Mouse (Mus musculus) telencephalon, adult 2 months (tissue): ENCODE data around the gene Gm20518.

Experiments used
- DNase-seq: peaks from one replicate; pipeline ENCODE4 v3.0.0-alpha.2; 2011; ENCODE audit warnings: low read depth, low spot score

Gene Gm20518

DNA sequence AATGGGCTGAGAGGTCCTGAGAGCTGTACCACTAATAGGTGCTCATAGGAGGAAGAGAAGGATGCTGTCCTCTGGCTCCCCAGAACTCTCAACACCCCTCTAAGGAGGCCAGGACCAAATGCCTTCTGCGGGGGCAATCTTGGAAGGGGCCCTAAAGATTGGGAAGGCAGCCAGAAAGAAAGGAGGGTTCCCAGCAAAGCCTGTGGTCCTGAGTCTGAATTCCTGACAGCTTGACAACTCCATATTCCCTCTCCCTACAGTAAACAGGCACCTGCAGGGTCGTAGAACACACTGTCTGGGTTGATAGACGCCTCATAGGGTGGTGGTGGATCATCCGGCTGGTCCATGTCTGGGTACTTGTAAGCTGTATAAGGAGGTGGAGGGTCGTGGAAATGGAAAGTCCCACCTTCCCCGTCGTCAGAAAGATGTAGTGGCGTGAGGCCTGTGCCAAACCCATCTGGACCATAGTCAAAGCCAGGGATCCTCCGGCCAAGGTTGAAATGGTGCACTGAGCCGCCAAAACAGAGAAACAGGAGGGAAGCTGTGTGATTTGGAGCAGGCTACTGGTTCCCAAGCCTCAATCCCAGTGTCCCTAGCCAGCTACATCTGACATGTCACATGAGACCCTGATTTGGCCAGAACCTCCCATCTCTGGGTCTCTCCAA lies 47.6 kb downstream of the Gm20518 start:
- no peak for DNase-seq

DNA sequence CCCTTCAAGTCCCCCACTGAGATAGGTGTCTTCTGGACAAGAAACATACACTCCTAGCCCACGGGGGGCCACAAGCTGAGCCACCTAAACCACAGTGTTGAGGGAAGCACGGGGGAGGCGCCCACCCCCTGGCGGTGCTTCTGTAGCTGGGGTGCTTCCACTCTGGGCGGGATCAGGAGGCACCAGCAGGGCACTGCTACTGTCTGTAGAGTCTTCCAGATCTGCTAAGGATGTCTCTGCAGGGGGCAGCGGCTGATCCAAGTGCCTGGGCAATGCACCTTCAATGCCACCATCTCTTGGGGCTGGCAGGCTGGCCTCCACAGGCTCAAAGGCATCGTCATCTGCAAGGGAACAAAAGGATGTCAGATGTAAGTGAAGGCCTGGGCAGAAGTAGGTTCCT lies 49.0 kb downstream of the Gm20518 start:
- DNase-seq, result no peak

DNA sequence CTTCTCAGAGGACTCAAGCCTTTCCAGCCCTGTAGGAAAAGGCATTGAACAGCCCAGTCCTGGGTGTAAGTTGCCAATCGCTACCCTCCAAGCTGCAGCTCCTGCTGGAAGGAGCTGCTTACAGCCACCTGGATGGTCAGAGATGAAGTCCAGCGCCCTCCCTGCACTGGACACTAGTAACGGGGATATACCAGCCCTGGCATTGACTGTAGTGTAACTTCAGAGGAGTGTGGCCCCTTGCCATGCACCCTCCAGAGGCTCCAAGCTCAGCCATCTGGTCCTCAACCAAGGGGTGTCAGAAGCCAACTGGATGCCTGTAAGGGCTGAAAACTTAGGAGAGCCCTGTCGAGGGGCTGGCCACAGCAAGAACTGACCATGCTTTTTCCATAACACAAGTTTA lies 51.5 kb downstream of the Gm20518 start:
- DNase-seq, result no peak

DNA sequence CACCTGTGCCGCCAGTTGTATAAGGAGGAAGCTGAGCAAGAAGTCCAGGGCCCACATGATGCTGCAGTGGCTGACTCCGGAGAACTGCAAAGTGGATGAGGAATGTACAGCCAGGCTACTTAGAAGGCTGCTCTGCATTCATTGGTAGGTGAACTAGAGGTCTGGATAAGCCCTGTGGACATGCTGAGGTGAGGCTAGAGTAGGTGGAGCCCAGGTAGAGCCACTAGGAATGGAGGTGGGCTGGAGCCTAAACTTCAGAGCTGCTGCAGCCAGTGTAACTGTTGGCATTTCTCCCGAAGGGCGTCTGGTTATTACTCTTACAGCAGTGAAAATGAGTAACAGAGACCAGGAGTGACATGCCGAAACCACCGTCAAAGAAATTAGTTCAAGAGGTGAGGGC lies 53.4 kb downstream of the Gm20518 start, which contains the start of gene Car15:
Car15 (minus strand) TSS at position 314 of the 400 bp plus-strand sequence.
- DNase-seq, result no peak

DNA sequence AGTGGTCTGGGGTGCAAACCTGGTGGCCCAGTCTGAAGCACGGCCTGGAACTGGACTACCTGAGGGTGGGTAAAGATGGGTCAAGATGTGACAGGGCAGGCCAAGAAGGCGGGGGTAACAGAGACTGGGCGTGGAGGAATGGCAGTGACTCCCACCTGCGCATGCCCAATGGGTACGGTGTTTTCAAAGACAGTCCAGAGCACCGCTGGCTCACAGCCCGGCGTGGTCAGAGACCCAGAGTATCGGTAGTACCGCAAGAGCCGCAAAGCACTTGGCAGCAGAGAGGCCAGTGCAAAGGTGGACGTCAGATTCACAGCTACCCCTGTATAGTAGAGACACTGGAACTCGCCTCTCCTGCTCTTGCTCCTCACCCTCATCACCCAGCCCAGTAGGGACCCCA lies 56.0 kb downstream of the Gm20518 start:
- no peak for DNase-seq

DNA sequence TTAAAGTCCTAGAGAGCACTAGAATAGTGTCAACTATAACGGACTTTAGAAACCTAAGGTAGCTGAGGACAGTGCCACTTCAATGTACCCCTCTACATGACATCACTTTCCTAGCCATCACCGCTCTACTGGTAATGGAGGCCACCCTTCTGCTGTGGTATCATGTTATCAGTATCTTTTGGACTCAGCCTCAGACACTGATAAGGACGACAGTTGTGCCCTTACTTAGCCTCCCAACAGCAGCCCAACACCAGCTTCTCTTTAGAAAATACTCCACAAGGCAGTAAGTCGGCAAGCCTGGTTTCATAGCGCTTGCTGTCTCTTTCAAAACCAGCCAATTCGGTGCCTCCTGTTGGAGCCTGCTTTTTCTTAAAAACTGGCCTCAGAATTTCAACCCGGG lies 56.9 kb downstream of the Gm20518 start:
- DNase-seq, result no peak

DNA sequence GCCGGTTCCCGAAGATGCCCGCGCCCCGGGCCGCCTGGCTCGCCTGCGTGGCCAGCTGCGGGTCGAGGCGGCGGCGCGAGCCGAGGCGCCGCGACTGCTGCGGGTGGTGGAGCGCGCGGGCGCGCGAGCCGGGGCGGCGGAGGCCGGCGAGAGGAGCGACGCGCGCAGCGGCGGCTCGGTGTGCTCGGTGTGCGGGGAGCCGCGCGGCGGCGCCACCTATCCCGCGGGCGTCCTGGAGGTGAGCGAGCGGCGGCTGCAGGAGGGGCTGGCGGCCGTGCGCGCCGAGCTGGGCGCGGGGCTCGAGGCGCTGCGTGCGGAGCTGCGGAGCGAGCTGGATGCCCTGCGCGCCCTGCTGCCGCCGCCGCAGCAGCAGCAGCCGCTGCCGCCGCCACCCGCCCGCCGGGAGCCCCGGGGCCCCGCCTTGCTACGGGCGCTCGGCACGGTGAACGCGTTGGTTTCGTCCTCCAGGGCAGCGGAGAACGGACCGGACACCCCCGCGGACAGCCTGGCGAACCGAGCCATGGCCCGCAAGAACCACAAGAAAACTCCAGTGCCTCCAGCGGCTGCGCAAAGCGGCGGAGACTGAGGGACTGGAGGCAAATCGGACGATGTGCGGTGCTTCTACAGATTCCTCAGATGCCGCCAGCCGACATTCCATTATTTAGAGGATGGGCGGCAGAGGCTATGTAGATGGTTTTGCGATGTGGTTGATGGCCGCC lies 57.6 kb downstream of the Gm20518 start:
- no peak for DNase-seq

DNA sequence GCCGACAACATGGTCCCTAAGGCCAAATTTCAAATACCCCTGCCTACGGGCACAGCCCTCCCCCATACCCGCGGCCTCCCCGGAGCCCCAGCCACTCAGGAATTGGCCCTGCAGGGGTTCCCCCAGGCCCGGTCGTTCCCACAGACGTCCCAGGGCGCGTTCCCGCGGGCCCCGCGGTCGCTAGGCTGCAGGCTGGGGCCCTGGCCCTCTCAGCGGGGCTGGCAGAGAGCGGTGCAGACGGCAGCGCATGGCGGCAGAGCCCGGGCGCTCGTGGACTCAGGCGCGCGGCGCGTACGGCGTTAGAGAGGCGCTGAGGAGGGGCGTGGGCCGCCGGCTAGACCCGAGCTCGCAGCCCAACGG lies 58.2 kb downstream of the Gm20518 start:
- DNase-seq, result no peak

DNA sequence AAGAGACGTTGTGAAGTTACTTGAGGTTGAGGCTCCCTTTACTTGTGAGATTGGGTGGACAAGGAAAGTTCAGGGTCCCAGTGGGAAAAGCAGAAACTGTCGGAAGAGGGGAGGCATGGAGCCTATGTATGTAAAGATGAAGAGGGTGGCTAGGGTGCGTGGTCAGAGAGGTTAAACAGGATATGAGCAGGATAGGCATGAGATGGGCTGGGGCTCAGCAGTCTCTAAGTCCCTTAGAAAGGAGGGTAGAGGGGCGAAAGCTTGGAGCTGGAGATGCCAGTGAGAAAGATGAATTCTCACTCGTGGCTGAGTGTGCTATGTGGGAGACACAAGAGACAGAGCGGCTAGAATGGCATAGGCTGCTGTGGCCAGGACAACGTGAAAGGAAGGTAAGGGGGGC lies 58.6 kb downstream of the Gm20518 start, which contains the start of gene B830017H08Rik:
B830017H08Rik (plus strand) TSS at position 301 of the 400 bp plus-strand sequence.
- DNase-seq, result no peak

DNA sequence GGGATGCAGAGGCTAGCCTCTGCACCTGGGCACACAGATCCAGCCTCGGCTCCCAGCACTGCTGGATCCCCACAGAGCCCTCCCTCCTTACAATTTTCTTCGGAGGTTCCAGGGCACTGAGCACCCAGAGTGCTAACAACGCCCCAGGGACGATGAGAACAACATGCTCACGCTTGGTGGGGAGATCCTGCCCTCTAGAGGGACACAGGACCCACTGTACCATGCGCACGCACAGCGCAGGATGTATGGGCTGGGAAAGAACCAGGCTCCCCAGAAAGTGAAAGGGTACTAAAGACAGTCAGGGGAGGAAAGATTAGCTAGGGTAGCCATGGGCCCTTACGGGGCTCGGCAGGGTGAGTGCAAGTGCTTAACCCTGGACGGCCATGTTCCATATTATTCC lies 59.7 kb downstream of the Gm20518 start:
- no peak for DNase-seq

DNA sequence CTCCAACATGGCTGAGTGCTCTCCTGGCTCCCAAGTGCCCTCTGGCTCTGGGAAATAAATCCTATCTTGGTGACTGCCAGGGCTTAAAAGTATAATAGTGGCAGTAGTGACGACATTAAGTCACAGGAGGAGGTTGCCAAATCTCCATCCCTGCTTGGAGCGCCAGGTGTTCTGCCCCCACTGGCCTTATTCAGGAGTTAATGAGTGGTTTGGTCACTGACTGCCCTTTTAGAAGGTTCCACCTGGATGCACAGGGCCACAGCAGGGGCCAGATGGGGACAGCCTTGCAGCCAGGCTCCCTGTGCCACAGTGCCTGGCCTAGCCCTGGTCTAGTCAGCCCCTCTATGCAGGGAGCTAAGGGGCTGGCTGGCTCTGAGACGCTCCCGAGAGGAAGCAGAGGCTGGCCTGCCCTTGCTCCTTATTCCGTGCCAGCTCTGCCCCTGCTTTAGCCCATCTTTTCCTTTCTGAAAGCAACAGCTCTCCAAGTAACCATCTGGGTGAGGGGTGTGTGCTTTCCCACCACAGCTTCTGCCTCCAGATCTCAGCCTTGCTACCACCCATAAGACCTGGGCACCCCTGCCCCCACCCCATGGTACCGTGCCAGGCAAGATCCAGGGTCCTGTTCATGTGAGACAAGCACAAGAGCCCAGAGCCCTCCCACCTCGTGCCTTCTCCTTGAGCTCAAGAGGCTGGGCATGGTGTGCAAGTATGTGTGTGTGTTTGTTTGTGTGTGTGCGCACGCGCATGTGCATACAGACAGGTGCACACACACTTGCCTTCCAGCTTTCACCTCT lies 60.9 kb downstream of the Gm20518 start:
- DNase-seq, result no peak

DNA sequence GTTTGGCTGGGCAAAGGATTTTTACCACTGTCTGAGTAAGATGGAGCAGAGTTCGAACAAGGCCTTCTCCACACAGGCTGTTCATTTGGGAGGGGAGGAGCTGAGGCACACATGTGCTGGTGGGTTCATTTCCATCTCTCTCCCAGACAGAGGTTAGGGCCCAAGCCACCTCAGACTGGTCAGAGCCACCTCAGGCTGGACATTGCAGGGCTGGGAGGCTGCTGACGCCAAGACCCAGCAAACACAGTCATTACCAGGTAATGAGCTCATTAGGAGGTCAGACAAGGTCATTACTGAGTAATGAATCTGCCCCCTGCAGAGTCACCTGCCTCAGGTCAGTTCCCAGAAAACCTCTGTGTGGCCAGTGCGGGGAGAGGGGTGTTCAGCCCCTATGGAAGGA lies 62.6 kb downstream of the Gm20518 start:
- DNase-seq, result no peak

DNA sequence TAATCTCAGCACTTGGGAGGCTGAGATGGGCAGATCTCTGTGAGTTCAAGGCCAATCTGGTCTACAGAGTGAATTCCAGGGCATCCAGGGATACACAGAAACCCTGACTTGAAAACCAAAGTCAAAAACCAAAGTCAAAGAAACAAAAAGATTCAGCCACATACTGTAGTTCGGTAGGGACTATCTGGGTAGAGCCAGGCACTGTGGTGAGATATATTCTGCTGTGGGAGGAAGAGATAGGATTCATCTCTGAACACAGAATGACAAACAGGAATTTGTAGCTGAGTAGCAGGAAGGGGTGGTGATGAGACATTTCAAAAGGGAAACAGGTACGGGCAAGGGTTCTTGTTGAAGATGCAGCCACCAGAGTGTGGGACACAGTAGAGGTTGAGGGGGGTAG lies 63.2 kb downstream of the Gm20518 start:
- DNase-seq, result no peak

DNA sequence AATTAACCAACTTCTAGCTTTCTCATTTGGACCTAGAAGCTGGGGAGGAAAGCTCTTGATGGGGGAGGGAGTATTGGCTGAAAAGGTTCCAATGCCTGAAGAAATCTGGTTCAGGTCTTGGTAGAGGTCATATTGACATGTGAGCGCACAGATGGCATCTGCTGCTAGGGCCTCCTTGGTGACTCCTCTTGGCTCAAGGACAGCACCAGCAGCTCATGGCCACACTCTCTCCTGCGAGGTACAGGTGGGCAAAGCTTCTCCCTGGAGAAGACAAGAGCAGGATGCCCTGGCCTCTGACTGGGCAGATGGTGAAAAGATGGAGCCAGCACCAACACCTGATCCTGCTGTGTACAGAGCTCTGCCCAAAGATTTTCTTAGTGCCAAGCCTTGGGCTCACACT lies 65.0 kb downstream of the Gm20518 start:
- no peak for DNase-seq

DNA sequence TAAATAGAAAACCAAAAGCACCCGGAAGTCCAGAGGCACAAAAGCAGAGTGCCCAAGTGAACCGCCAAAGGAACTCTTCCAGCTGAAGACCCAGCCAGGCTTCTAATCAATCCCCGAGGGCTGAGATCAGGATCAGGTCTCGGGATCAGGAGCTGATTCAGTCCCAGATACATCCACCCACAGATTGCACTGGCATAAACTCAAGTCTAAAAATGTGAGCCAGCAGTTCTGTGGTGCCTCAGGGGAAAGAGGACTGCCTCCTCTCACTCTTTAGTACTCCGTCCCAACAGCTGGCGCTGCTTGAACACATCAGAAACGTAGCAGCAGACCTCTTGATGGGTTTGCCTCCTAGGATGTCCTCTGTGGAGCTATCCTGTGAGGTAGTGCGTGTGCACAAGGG lies 74.9 kb downstream of the Gm20518 start:
- no peak for DNase-seq

DNA sequence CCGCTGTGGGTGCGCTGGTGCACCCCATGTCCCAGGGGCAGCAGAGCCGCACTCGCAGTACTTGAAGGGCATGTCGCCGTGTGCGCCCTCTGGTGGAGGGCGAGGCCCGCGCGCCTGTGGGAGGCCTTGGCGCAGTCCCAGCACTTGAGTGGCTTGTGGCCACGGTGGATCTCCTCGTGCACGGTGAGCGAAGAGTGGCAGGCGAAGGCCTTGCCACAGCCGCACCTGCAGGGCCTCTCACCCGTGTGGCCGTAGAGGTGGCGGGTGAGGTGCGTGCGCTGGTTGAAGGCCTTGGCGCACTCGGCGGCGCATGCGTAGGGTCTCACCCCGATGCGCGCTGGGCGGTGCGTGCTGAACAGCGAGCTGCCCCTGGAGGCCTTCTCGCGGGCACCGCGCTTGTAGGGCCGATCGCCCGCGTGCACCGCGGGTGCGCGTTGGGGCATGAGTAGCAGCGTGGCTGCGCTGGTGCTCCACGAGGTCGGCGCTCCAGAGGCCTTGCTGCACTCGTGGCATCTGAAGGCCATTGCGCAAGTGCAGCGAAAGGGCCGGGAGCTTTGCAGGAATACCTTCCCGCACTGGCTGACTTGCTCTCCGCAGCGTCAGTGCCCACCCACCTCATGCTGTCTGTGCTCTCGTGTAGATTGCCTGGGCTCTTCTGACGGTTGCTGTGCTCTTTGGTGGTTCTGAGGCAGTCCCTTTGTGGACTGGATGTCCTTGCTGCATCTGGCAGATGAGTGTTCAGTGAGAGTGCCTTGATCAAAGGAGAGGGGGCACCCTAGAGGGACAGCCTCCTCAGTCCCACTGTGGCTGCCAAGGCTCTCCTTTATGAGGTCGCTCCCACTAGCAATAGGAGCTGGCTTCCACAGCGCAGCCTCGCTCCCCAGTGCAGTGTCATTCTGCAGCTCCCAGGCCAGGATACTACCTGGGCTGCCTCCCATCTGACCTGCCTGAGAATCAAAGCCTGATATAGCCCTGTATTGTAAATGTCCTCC lies 75.8 kb downstream of the Gm20518 start:
- no peak for DNase-seq

DNA sequence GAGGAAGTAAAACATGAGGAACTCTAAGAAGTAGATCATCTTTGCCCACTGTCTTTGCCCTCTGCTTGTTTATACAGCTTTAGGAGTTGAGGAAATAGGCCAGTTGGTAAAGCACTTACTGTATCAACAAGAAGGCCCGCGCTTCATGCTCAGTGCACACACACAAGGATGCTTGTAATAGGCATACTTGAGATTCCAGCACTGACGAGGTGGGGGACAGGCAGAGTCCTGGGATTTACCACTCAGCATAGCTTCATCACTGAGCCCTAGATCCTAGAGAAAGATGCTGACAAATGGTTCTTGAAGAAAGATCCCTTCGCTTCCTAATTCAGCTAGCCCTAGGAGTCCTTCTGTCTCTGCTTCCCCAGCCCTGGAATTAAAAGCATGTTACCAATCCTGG lies 78.3 kb downstream of the Gm20518 start:
- no peak for DNase-seq

DNA sequence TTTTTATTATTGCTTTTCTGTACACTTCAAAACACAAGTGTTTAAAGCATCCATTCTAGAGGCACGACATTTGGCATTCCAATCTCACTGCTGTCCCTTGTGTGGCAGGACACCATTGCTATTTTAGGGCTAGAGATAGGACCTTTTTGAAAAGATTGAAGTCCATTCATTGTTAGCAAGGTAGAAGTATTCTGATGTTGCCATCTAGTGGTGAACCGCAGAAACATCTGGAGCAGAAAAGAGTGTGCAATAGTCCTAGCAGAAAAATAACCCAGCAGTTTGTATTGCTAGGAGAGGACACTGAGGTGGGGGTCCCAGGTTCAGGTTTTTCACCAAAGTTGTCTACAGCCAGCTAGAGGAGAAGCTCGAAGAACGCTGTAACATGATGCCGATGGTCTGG lies 79.4 kb downstream of the Gm20518 start:
- DNase-seq, result no peak

DNA sequence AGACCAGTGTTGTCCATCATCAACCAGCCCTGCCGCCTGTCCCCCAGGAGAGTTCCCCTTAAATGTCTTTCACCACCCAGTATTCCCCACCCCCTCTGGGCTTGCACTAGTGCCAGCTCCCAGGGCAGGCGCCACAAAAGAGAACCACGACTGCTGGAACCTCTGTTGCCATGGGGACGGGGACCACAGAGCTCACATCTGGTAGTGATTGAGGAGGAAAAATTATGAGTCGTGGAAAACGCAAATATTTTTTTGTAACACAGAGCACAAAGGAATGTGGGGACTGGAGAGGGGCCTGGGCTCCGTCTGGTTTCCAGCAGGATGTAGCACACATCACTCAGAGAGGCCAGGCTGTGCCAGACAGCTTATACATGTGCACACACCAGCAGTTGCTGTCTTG lies 81.8 kb downstream of the Gm20518 start:
- no peak for DNase-seq

DNA sequence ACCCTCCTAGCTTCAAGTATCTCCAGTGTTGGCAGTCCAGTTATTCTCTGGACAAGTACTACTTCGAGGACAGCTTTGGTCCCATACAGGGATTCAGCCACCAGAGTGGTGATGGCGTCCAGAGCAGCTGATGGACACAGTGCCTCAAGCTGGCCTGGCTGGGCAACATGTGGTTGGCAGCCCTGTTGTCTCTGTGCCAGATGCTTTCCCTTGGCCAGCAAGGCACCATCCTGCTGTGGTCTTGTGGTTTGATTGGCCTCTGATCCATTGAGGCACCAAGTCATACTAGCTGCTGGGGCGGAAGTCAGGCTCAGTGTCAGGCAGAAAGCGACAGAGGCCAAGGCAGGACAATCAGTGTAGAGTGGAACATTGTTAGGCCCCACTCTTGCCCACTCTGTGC lies 82.3 kb downstream of the Gm20518 start:
- DNase-seq, result no peak

DNA sequence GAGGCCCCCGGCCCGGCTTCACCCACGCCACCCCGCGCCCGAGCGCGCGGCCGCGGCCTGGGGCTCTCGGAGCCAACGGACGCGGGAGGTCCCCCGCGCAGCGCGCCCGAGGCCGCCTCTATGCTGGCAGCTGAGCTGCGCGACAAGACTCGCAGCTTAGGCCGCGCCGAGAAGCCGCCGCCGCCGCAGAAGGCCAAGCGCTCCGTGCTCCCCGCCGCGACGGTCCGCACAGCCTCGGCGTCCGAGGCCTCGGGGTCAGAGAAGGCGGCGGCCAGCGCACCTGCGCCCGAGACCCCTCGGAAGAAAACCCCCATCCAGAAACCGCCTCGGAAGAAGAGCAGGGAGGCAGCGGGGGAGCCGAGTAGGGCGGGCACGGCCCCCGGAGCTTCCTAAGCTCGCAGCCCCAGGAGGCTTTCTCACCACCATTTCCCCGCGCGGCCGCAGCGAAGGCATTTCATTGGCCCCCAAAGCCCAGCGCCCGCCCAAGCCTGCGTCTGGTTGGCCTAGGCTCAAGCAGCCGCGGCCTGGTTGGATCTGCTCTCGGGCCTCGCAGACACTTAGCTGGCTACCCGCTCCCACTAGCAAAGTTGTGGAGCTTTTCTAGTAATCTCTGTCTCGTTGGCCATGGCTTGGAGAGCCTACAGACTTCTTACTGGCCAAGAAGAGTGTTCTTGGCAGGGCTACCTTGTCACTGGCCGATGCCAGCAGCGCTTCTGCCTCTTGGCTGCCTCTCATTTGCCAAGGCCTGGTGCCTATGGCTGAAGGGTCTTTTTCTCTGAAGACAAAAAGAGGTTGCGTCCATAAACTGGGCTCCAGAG lies 84.1 kb downstream of the Gm20518 start:
- DNase-seq, result peak; percentile 85
